Mouse (Mus musculus) stomach, postnatal 0 days (tissue): Measurements from ENCODE around the gene Elmo1.

Source experiments
- CTCF ChIP-seq: IDR thresholded peaks from 2 replicates; pipeline ENCODE4 v1.5.1; 2016; ENCODE audit warnings: antibody characterized with exemption, low read depth, mild to moderate bottlenecking, moderate library complexity
- EP300 ChIP-seq: optimal IDR thresholded peaks from 2 replicates; pipeline ENCODE3; 2016; ENCODE audit warnings: antibody characterized with exemption

GRCm38 (mm10) chr13:20597307-20597706 is 506.9 kb downstream of the Elmo1 start:
- TF ChIP-seq CTCF (no peak), EP300 (no peak)
